Mouse (Mus musculus) erythroblast, embryonic 14.5 days (primary cell): ENCODE results near the gene Rerg.

Experiments used
- GATA1 ChIP-seq: IDR thresholded peaks from 2 replicates; pipeline ENCODE4 v1.6.1; 2012; ENCODE audit warnings: low read length, inconsistent platforms, mixed read lengths
- TAL1 ChIP-seq: IDR thresholded peaks from 3 replicates; pipeline ENCODE4 v1.6.1; 2012; ENCODE audit warnings: low read length, inconsistent platforms, mixed read lengths

DNA sequence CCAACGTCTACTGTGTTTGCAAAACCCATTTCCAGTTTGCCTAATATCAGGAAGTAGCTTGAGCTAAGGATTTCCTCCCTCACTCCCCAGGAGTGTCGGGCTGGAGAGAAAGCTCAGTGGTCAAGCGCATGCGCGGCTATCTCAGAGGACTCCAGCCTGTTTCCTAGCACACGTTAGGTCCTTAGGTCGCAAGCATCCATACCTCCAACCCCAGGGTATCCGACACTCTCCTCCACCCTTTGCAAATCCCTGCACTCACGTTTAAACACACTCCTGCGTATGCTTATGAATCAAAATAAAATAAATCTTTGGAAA, 25.8 kb downstream of the Rerg start:
- TF ChIP-seq GATA1: no peak
- TF ChIP-seq TAL1: no peak
